10 mouse cellular contexts compared by ENCODE assay signal in the genomic region with DNA sequence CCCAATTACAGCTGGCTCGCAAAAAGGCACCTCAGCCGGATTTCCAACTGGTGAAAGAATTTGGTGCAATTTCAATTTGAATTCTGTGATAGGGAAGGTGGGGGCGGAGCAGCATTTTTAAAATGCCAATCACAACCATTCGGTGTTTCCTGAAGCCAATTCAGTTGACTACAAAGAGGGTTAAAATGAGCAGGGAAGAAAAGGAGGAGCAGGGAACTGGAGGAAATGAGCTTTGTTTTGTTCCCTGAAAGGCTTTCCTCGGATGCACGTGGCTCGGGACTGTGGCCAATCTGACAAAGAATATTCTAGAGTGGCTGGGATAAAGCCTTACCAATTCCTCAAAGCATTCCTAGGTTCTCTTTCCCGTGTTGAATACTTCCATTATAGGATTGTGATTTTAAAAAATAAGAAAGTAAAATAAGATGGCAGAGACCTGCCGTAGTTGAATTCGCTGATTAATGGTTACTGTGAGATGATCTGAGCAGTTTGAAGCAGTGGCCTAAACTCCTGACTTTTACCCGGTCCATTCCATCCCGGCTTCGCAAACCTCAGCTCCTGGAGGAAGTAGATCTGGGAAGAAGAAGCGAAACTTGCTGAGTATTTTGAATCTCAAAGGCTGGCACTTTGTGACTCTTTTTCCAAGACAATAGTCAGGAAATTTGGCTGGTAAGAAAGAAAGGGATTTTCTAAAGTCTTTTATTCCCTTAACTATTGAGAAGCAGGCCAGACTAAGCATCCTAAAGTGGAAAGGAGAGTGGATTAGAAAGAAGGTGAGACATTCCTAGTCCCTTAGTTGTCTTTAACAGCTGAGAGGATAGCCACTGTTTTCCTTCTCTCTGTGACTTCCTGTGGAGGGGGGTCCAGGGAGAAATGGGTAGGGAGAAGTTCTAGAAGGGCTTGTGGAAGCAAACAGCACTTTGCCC.
A peak's percentile ranks its signal among the peaks of the same experiment; 100 is the strongest.
DNase-seq lines count a peak whose midpoint lies in the region; ATAC-seq and TF ChIP-seq lines count a peak whose summit lies in the region.
"Had no signal": no experiment of that assay in that cellular context is flagged by ENCODE, and none has a peak within 500 bp of the region (broad histone marks: within the 10 kb centered on the region; RNA-seq: fewer than 3 reads in every experiment).

No protein-coding gene starts in this region.

- H3K4me2 ChIP-seq in heart, postnatal 0 days (ENCODE audit: low read depth, low read length), result no peak overlapping the region
- H3K4me2 ChIP-seq in intestine, postnatal 0 days (replicated peaks; ENCODE audit: low read depth), result no peak overlapping the region
- H3K4me2 ChIP-seq: hindbrain, embryonic 12.5 days; liver, embryonic 13.5 days had no signal

- peaks cover 8% of the 10 kb centered on the region; the same call in 1 of the 2 replicates for H3K4me1 ChIP-seq in brown adipose tissue, adult 24 weeks (ENCODE audit: control insufficient read depth, insufficient read depth, insufficient read length, low read length)
- H3K4me1 ChIP-seq in heart, postnatal 0 days (ENCODE audit: control insufficient read depth, insufficient read depth), result peaks cover 15% of the 10 kb centered on the region
- H3K4me1 ChIP-seq in intestine, postnatal 0 days (replicated peaks; ENCODE audit: control insufficient read depth, insufficient read depth, low read length), result peaks cover 8% of the 10 kb centered on the region; the same call in 1 of the 2 replicates

- TF ChIP-seq EP300 in heart, postnatal 0 days (IDR thresholded peaks at IDR 0.05; ENCODE audit: low read depth), result no peak

- H3K4me3 ChIP-seq in brown adipose tissue, adult 24 weeks (ENCODE audit: insufficient read depth, low read depth, low read length), result no peak overlapping the region
- no peak overlapping the region for H3K4me3 ChIP-seq in heart, postnatal 0 days (ENCODE audit: low read depth, low read length)
- H3K4me3 ChIP-seq in intestine, postnatal 0 days (ENCODE audit: low read depth, low read length), result no peak overlapping the region
- H3K4me3 ChIP-seq: hindbrain, embryonic 12.5 days; liver, embryonic 13.5 days had no signal

- 50% methylated on average over 14 of the region's 14 CpGs for WGBS in heart, postnatal 0 days
- WGBS in intestine, postnatal 0 days, result 69% methylated on average over 14 of the region's 14 CpGs

- H3K27ac ChIP-seq in brown adipose tissue, adult 24 weeks (replicated peaks; ENCODE audit: low read depth, low read length), result peak overlapping the region; percentile 79
- peak overlapping the region; percentile 71 for H3K27ac ChIP-seq in heart, postnatal 0 days (ENCODE audit: low read depth)
- H3K27ac ChIP-seq in intestine, postnatal 0 days (ENCODE audit: low read depth, low read length), result no peak overlapping the region
- H3K27ac ChIP-seq: hindbrain, embryonic 12.5 days; liver, embryonic 13.5 days had no signal

- ATAC-seq in heart, postnatal 0 days (ENCODE audit: insufficient read depth, low read depth), result no peak
- ATAC-seq in intestine, postnatal 0 days, result no peak

- H3K9me3 ChIP-seq in heart, postnatal 0 days (replicated peaks; ENCODE audit: control insufficient read depth, low read length), result no peaks in the 10 kb centered on the region
- no peaks in the 10 kb centered on the region for H3K9me3 ChIP-seq in intestine, postnatal 0 days (ENCODE audit: control insufficient read depth)
- H3K9me3 ChIP-seq: hindbrain, embryonic 12.5 days; liver, embryonic 13.5 days had no signal

- no peaks in the 10 kb centered on the region for H3K36me3 ChIP-seq in heart, postnatal 0 days (replicated peaks; ENCODE audit: control insufficient read depth, insufficient read depth, low read length)
- no peaks in the 10 kb centered on the region for H3K36me3 ChIP-seq in intestine, postnatal 0 days (ENCODE audit: control insufficient read depth, insufficient read depth)
- H3K36me3 ChIP-seq: hindbrain, embryonic 12.5 days; liver, embryonic 13.5 days had no signal

- no peak for TF ChIP-seq CTCF in heart, postnatal 0 days (IDR thresholded peaks at IDR 0.05; ENCODE audit: low read depth)
- no peak for TF ChIP-seq CTCF in intestine, postnatal 0 days (IDR thresholded peaks at IDR 0.05; ENCODE audit: low read depth)

- no peaks in the 10 kb centered on the region for H3K27me3 ChIP-seq in heart, postnatal 0 days (ENCODE audit: control insufficient read depth, insufficient read depth, low read length)
- H3K27me3 ChIP-seq in intestine, postnatal 0 days (replicated peaks; ENCODE audit: control insufficient read depth, insufficient read depth, low read length), result no peaks in the 10 kb centered on the region
- H3K27me3 ChIP-seq: liver, embryonic 13.5 days had no signal

- no peak overlapping the region for H3K9ac ChIP-seq in heart, postnatal 0 days (replicated peaks; ENCODE audit: low read depth, low read length)
- H3K9ac ChIP-seq in intestine, postnatal 0 days (ENCODE audit: low read depth, low read length), result no peak overlapping the region
- H3K9ac ChIP-seq: hindbrain, embryonic 12.5 days; liver, embryonic 13.5 days had no signal

- DNase-seq in layer of hippocampus, postnatal 14 days (ENCODE audit: low spot score in 2 of 2), result peak; percentile 3 to 16
- DNase-seq in layer of hippocampus, adult 11-12 months (ENCODE audit: low spot score), result no peak
- peak; percentile 29 for DNase-seq in heart, postnatal 0 days (ENCODE audit: low spot score)
- DNase-seq in lung, postnatal 14 days, result peak; percentile 43
- DNase-seq in cerebellum, postnatal 14 days, result no peak
- no peak for DNase-seq in ovary, postnatal 10 days (ENCODE audit: low spot score)
- DNase-seq: liver, embryonic 13.5 days had no signal

Comparison
In these comparisons a context has a peak if more than half of its experiments do, and no peak if none do; other contexts are left out.
1. DNase-seq: peak in layer of hippocampus, postnatal 14 days (2 of 2), heart, postnatal 0 days (single experiment) and lung, postnatal 14 days (single experiment); none in layer of hippocampus, adult 11-12 months (single experiment), cerebellum, postnatal 14 days (0 of 2) and ovary, postnatal 10 days (single experiment).